Comparison of ENCODE assay signal across 8 mouse cellular contexts in the genomic region with DNA sequence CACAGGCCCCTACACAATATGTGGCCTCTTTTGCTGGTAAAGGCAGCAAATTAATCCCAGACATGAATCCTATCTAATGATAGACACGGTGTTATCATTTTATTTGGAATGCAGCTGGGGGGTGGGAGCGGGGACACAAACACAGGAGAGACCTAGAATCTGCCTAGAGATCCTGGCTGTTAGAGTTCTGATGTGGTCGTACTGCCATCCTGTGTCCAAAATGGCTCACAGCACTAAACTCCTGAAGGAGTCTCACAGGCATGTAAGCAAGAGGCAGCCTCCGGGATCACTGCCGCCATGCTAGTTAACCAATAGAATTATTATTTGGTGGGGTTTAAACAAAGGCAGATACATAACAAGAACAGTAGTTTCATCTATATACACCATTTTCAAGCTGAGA. TPM values are rescaled to one million over a fixed set of nuclear protein-coding genes. Genes with fewer than 3 reads are reported as not detected.
DNase-seq lines count a peak whose midpoint lies in the region; ATAC-seq and TF ChIP-seq lines count a peak whose summit lies in the region.

No protein-coding gene starts in this region.

- H3K4me3 ChIP-seq in MEL (ENCODE audit: control insufficient read depth in 1 of 2, insufficient read depth in 1 of 2, low read depth in 2 of 2, low read length in 2 of 2): no peak overlapping the region
- no peak overlapping the region for H3K4me3 ChIP-seq in embryonic facial prominence, embryonic 10.5 days
- no peak overlapping the region for H3K4me3 ChIP-seq in hindbrain, embryonic 12.5 days
- H3K4me3 ChIP-seq in midbrain, embryonic 10.5 days: no peak overlapping the region
- no peak overlapping the region for H3K4me3 ChIP-seq in stomach, postnatal 0 days (ENCODE audit: low read depth, low read length)

- no peak overlapping the region for H3K9ac ChIP-seq in MEL (ENCODE audit: control insufficient read depth, low read depth, low read length, poor library complexity, severe bottlenecking)
- no peak overlapping the region for H3K9ac ChIP-seq in hindbrain, embryonic 12.5 days
- no peak overlapping the region for H3K9ac ChIP-seq in stomach, postnatal 0 days (ENCODE audit: low read length)

- no peaks in the 10 kb centered on the region for H3K36me3 ChIP-seq in MEL (ENCODE audit: control insufficient read depth in 1 of 2, insufficient read depth in 2 of 2, low read length in 2 of 2)
- no peaks in the 10 kb centered on the region for H3K36me3 ChIP-seq in embryonic facial prominence, embryonic 10.5 days (replicated peaks)
- no peaks in the 10 kb centered on the region for H3K36me3 ChIP-seq in hindbrain, embryonic 12.5 days
- H3K36me3 ChIP-seq in midbrain, embryonic 10.5 days: no peaks in the 10 kb centered on the region
- no peaks in the 10 kb centered on the region for H3K36me3 ChIP-seq in stomach, postnatal 0 days (ENCODE audit: control insufficient read depth, insufficient read depth, low read length)

- ATAC-seq in hindbrain, embryonic 12.5 days (ENCODE audit: low FRiP score): peak; percentile 64
- peak; percentile 81; the same call in 1 of the 2 replicates for ATAC-seq in stomach, postnatal 0 days (ENCODE audit: low FRiP score, low TSS enrichment)

- peak overlapping the region; percentile 13; the same call in 1 of the 2 replicates for H3K4me2 ChIP-seq in hindbrain, embryonic 12.5 days (replicated peaks)
- no peak overlapping the region for H3K4me2 ChIP-seq in stomach, postnatal 0 days (replicated peaks; ENCODE audit: low read depth)

- TF ChIP-seq RAD21 in MEL (IDR thresholded peaks at IDR 0.05; ENCODE audit: low read depth, low read length): peak; percentile 9

- TF ChIP-seq POLR2A in MEL (IDR thresholded peaks at IDR 0.05; ENCODE audit: control insufficient read depth in 1 of 2, insufficient read depth in 1 of 2, low read depth in 1 of 2, low read length in 2 of 2, poor library complexity in 1 of 2): no peak

- no peaks in the 10 kb centered on the region for H3K4me1 ChIP-seq in MEL (ENCODE audit: control insufficient read depth in 1 of 2, insufficient read depth in 2 of 2, low read length in 2 of 2)
- no peaks in the 10 kb centered on the region for H3K4me1 ChIP-seq in embryonic facial prominence, embryonic 10.5 days
- 0 out of 2 replicates have a peak, but pooled peaks cover 3% of the 10 kb centered on the region for H3K4me1 ChIP-seq in hindbrain, embryonic 12.5 days
- H3K4me1 ChIP-seq in midbrain, embryonic 10.5 days: no peaks in the 10 kb centered on the region
- H3K4me1 ChIP-seq in stomach, postnatal 0 days (replicated peaks; ENCODE audit: control insufficient read depth, insufficient read depth): no peaks in the 10 kb centered on the region

- no peak for TF ChIP-seq EP300 in MEL (IDR thresholded peaks at IDR 0.05; ENCODE audit: low read depth in 1 of 2, low read length in 2 of 2)
- no peak for TF ChIP-seq EP300 in stomach, postnatal 0 days (optimal IDR thresholded peaks at IDR 0.05)

- no peak for TF ChIP-seq CTCF in MEL (IDR thresholded peaks at IDR 0.05 in 2 of 3, conservative IDR thresholded peaks at IDR 0.05 in 1 of 3; ENCODE audit: control insufficient read depth in 1 of 3, insufficient read depth in 1 of 3, low read depth in 2 of 3, low read length in 3 of 3, poor library complexity in 1 of 3, severe bottlenecking in 1 of 3)
- TF ChIP-seq CTCF in stomach, postnatal 0 days (IDR thresholded peaks at IDR 0.05; ENCODE audit: low read depth): peak; percentile 92

- peaks cover 1 to 2% of the 10 kb centered on the region in 2 experiments; a peak in 3 of 4 replicates for H3K27me3 ChIP-seq in MEL (ENCODE audit: control insufficient read depth in 1 of 2, insufficient read depth in 2 of 2, low read length in 2 of 2)
- H3K27me3 ChIP-seq in embryonic facial prominence, embryonic 10.5 days (replicated peaks; ENCODE audit: low read depth, poor library complexity, severe bottlenecking): no peaks in the 10 kb centered on the region
- no peaks in the 10 kb centered on the region for H3K27me3 ChIP-seq in hindbrain, embryonic 12.5 days
- H3K27me3 ChIP-seq in midbrain, embryonic 10.5 days (ENCODE audit: low read depth, poor library complexity, severe bottlenecking): no peaks in the 10 kb centered on the region
- no peaks in the 10 kb centered on the region for H3K27me3 ChIP-seq in stomach, postnatal 0 days (ENCODE audit: control insufficient read depth, insufficient read depth, low read length)

- WGBS in embryonic facial prominence, embryonic 10.5 days: 16% methylated on average over 5 of the region's 5 CpGs
- 22% methylated on average over 5 of the region's 5 CpGs for WGBS in hindbrain, embryonic 12.5 days
- WGBS in midbrain, embryonic 10.5 days: 30% methylated on average over 5 of the region's 5 CpGs
- 9% methylated on average over 5 of the region's 5 CpGs for WGBS in stomach, postnatal 0 days

- no peaks in the 10 kb centered on the region for H3K9me3 ChIP-seq in MEL (replicated peaks; ENCODE audit: insufficient read depth, low read length)
- no peaks in the 10 kb centered on the region for H3K9me3 ChIP-seq in embryonic facial prominence, embryonic 10.5 days
- no peaks in the 10 kb centered on the region for H3K9me3 ChIP-seq in hindbrain, embryonic 12.5 days (replicated peaks)
- no peaks in the 10 kb centered on the region for H3K9me3 ChIP-seq in midbrain, embryonic 10.5 days (replicated peaks)
- H3K9me3 ChIP-seq in stomach, postnatal 0 days (ENCODE audit: control insufficient read depth, low read length): no peaks in the 10 kb centered on the region

- H3K79me2 ChIP-seq in MEL (ENCODE audit: control insufficient read depth, insufficient read depth, low read length, poor library complexity): no peaks in the 10 kb centered on the region

- H3K27ac ChIP-seq in MEL (ENCODE audit: control insufficient read depth, low read depth, low read length): no peak overlapping the region
- H3K27ac ChIP-seq in embryonic facial prominence, embryonic 10.5 days (replicated peaks): no peak overlapping the region
- H3K27ac ChIP-seq in hindbrain, embryonic 12.5 days: no peak overlapping the region
- H3K27ac ChIP-seq in midbrain, embryonic 10.5 days (replicated peaks): no peak overlapping the region
- H3K27ac ChIP-seq in stomach, postnatal 0 days (replicated peaks): no peak overlapping the region

- DNase-seq in adrenal gland, postnatal 10 days: peak; percentile 32
- no peak for DNase-seq in adrenal gland, adult 8-10 months
- no peak for DNase-seq in MEL (ENCODE audit: low read depth, low spot score)
- DNase-seq in embryonic facial prominence, embryonic 10.5 days (ENCODE audit: low spot score): peak; percentile 68
- DNase-seq in left cerebral cortex, adult 11 months (ENCODE audit: low spot score): peak; percentile 35
- DNase-seq in midbrain, embryonic 10.5 days (ENCODE audit: low spot score): peak; percentile 58
- peak; percentile 75 for DNase-seq in stomach, postnatal 0 days (ENCODE audit: low spot score)

TF ChIP-seq in MEL, 35 proteins besides CTCF, POLR2A, EP300 and RAD21:
- TF ChIP-seq POLR2AphosphoS2 (IDR thresholded peaks at IDR 0.05; ENCODE audit: low read length) (no peak), MXI1 (IDR thresholded peaks at IDR 0.05; ENCODE audit: low read depth, low read length) (no peak), CHD2 (IDR thresholded peaks at IDR 0.05; ENCODE audit: low read length) (no peak), SIN3A (IDR thresholded peaks at IDR 0.05; ENCODE audit: low read length) (no peak), MAX (IDR thresholded peaks at IDR 0.05; ENCODE audit: low read length) (no peak), ZKSCAN1 (IDR thresholded peaks at IDR 0.05; ENCODE audit: low read depth, low read length) (no peak), HCFC1 (IDR thresholded peaks at IDR 0.05; ENCODE audit: low read depth, low read length) (no peak), ETS1 (IDR thresholded peaks at IDR 0.05; ENCODE audit: low read depth, low read length) (no peak)

RNA-seq across cellular contexts. Expression of gene Mrps14, which starts 10.5 kb away (rescaled TPM):
- 100 to 1,000 TPM; 114 to 116 TPM for total RNA-seq in adrenal gland, postnatal 10 days (2021)
- 100 to 1,000 TPM in 2 of 4 experiments, 10 to 100 TPM in 2; 88.5 to 119 (median 104) TPM for total RNA-seq in adrenal gland, adult 8-10 months (2022)
- total RNA-seq in MEL (2012; rRNA removed): 133 and 145 TPM in 2 replicates
- polyA plus RNA-seq in MEL (2012; ENCODE audit: insufficient read depth in 1 of 2, insufficient read length in 2 of 2, low read depth in 1 of 2, low replicate concordance in 2 of 2, missing spikeins in 1 of 2): 100 to 1,000 TPM in 1 of 2 experiments, not detected in 1; 138 TPM
- polyA plus RNA-seq in embryonic facial prominence, embryonic 10.5 days (2016; fragmentation: Nextera tagmentation; extraction: Ambion mirVana): 231 and 235 TPM in 2 replicates
- polyA plus RNA-seq in hindbrain, embryonic 12.5 days (2016; fragmentation: Nextera tagmentation; extraction: Ambion mirVana): 182 and 187 TPM in 2 replicates
- polyA plus RNA-seq in midbrain, embryonic 10.5 days (2016; fragmentation: Nextera tagmentation; extraction: Ambion mirVana): 245 and 255 TPM in 2 replicates
- 248 and 259 TPM in 2 replicates for polyA plus RNA-seq in stomach, postnatal 0 days (2015; fragmentation: Nextera tagmentation; extraction: Ambion mirVana)

RNA-seq across cellular contexts. Expression of gene Cacybp, which starts 28.2 kb away (rescaled TPM):
- total RNA-seq in adrenal gland, postnatal 10 days (2021): 10 to 100 TPM; 68.3 to 74.0 TPM
- 100 to 1,000 TPM in 1 of 4 experiments, 10 to 100 TPM in 3; 69.2 to 118 (median 79.1) TPM for total RNA-seq in adrenal gland, adult 8-10 months (2022)
- total RNA-seq in MEL (2012; rRNA removed): 80.7 and 95.4 TPM in 2 replicates
- 100 to 1,000 TPM in 1 of 2 experiments, not detected in 1; 181 TPM for polyA plus RNA-seq in MEL (2012; ENCODE audit: insufficient read depth in 1 of 2, insufficient read length in 2 of 2, low read depth in 1 of 2, low replicate concordance in 2 of 2, missing spikeins in 1 of 2)
- 354 and 357 TPM in 2 replicates for polyA plus RNA-seq in embryonic facial prominence, embryonic 10.5 days (2016; fragmentation: Nextera tagmentation; extraction: Ambion mirVana)
- polyA plus RNA-seq in hindbrain, embryonic 12.5 days (2016; fragmentation: Nextera tagmentation; extraction: Ambion mirVana): 241 TPM in 2 replicates
- 306 and 335 TPM in 2 replicates for polyA plus RNA-seq in midbrain, embryonic 10.5 days (2016; fragmentation: Nextera tagmentation; extraction: Ambion mirVana)
- polyA plus RNA-seq in stomach, postnatal 0 days (2015; fragmentation: Nextera tagmentation; extraction: Ambion mirVana): 106 and 119 TPM in 2 replicates

RNA-seq across cellular contexts. Expression of gene Tnn, which starts 31.1 kb away (rescaled TPM):
- total RNA-seq in adrenal gland, postnatal 10 days (2021): 1 to 10 TPM in 1 of 2 experiments, under 1 TPM in 1; 0.48 to 4.5 TPM
- under 1 TPM; 0.24 to 0.46 (median 0.29) TPM for total RNA-seq in adrenal gland, adult 8-10 months (2022)
- total RNA-seq in MEL (2012; rRNA removed): not detected in 2 replicates
- polyA plus RNA-seq in MEL (2012; ENCODE audit: insufficient read depth in 1 of 2, insufficient read length in 2 of 2, low read depth in 1 of 2, low replicate concordance in 2 of 2, missing spikeins in 1 of 2): not detected
- 0.05 and 0.50 TPM in 2 replicates for polyA plus RNA-seq in embryonic facial prominence, embryonic 10.5 days (2016; fragmentation: Nextera tagmentation; extraction: Ambion mirVana)
- 0.22 and 0.23 TPM in 2 replicates for polyA plus RNA-seq in hindbrain, embryonic 12.5 days (2016; fragmentation: Nextera tagmentation; extraction: Ambion mirVana)
- polyA plus RNA-seq in midbrain, embryonic 10.5 days (2016; fragmentation: Nextera tagmentation; extraction: Ambion mirVana): not detected in 2 replicates
- polyA plus RNA-seq in stomach, postnatal 0 days (2015; fragmentation: Nextera tagmentation; extraction: Ambion mirVana): 3.7 and 4.0 TPM in 2 replicates

Comparison
In these comparisons a context has a peak if more than half of its experiments do, and no peak if none do; other contexts are left out.
1. DNase-seq: peak in adrenal gland, postnatal 10 days (single experiment), embryonic facial prominence, embryonic 10.5 days (single experiment), left cerebral cortex, adult 11 months (single experiment), midbrain, embryonic 10.5 days (single experiment) and stomach, postnatal 0 days (single experiment); none in adrenal gland, adult 8-10 months (single experiment) and MEL (single experiment).